Mouse (Mus musculus): Measurements from ENCODE around the gene Sigmar1. TPM values are rescaled to one million over a fixed set of nuclear protein-coding genes. Genes with fewer than 3 reads are reported as not detected.

The Sigmar1 gene
- polyA plus RNA-seq, 1 experiment: not detected

- Histone ChIP-seq H3K4me1 (ENCODE audit: control insufficient read depth, insufficient read depth, low read length) (peaks cover 11% of the 10 kb centered on the region), H3K27ac (ENCODE audit: insufficient read depth, low read depth, low read length) (no peak within 1 kb of the TSS), H3K4me3 (ENCODE audit: insufficient read depth, low read depth, low read length) (peak within 1 kb of the TSS; percentile 24)
- TF ChIP-seq CTCF (IDR thresholded peaks at IDR 0.05; ENCODE audit: insufficient read depth, low read depth, low read length) (no peak), POLR2A (IDR thresholded peaks at IDR 0.05; ENCODE audit: insufficient read depth, low read depth, low read length) (no peak)
- 1% methylated on average over 50 of the region's 50 CpGs for WGBS
These were observed 24.7 kb downstream of the Sigmar1 start, which contains the start of gene Arid3c for GRCm38 (mm10) chr4:41731052-41731765. Arid3c (minus strand) TSS chr4:41731142.

GRCm38 (mm10) chr4:41726826-41727621 is 28.9 kb downstream of the Sigmar1 start:
- 20% methylated on average over 20 of the region's 20 CpGs for WGBS
- H3K4me3 ChIP-seq (ENCODE audit: insufficient read depth, low read depth, low read length): no peak overlapping the region
- peaks cover 11% of the 10 kb centered on the region for H3K4me1 ChIP-seq (ENCODE audit: control insufficient read depth, insufficient read depth, low read length)
- TF ChIP-seq POLR2A (IDR thresholded peaks at IDR 0.05; ENCODE audit: insufficient read depth, low read depth, low read length): no peak
- H3K27ac ChIP-seq (ENCODE audit: insufficient read depth, low read depth, low read length): no peak overlapping the region

GRCm38 (mm10) chr4:41722918-41723351 is 33.0 kb downstream of the Sigmar1 start, which contains the start of gene Dctn3:
Dctn3 (minus strand) TSS chr4:41723170.
- peak; percentile 93 for TF ChIP-seq POLR2A (IDR thresholded peaks at IDR 0.05; ENCODE audit: insufficient read depth, low read depth, low read length)
- TF ChIP-seq CTCF (IDR thresholded peaks at IDR 0.05; ENCODE audit: insufficient read depth, low read depth, low read length): no peak
- Histone ChIP-seq H3K4me3 (ENCODE audit: insufficient read depth, low read depth, low read length) (peak within 1 kb of the TSS; percentile 65), H3K4me1 (ENCODE audit: control insufficient read depth, insufficient read depth, low read length) (peaks cover 4% of the 10 kb centered on the region; the same call in 1 of the 2 replicates), H3K27ac (ENCODE audit: insufficient read depth, low read depth, low read length) (no peak within 1 kb of the TSS; the same call in 1 of the 2 replicates)
- WGBS: under 1% methylated on average over 27 of the region's 27 CpGs

DNA sequence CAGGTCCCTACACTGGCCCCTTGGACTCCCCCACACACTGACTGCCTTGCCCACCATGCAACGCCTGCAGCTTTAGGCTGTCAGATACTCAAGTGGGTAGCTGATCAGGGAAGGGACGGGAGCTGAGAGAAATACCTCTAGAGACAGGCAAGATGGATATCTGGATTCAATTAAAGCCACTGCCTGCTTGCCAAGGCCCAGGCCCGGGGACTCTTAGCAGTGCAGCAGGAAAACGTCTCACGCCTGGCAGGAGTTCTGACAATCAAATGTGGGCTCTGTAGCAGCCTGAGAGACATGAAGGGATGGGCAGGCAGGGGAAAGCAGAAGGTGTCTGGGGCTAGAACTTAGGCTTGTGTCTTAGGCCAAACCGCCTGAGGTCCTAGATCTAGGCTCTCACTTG is 39.1 kb downstream of the Sigmar1 start:
- H3K27ac ChIP-seq (ENCODE audit: insufficient read depth, low read depth, low read length): no peak overlapping the region
- 69% methylated on average over 6 of the region's 6 CpGs for WGBS
- no peak for TF ChIP-seq CTCF (IDR thresholded peaks at IDR 0.05; ENCODE audit: insufficient read depth, low read depth, low read length)
- TF ChIP-seq POLR2A (IDR thresholded peaks at IDR 0.05; ENCODE audit: insufficient read depth, low read depth, low read length): no peak
- peaks cover 9% of the 10 kb centered on the region for H3K4me1 ChIP-seq (ENCODE audit: control insufficient read depth, insufficient read depth, low read length)
- no peak overlapping the region for H3K4me3 ChIP-seq (ENCODE audit: insufficient read depth, low read depth, low read length)

DNA sequence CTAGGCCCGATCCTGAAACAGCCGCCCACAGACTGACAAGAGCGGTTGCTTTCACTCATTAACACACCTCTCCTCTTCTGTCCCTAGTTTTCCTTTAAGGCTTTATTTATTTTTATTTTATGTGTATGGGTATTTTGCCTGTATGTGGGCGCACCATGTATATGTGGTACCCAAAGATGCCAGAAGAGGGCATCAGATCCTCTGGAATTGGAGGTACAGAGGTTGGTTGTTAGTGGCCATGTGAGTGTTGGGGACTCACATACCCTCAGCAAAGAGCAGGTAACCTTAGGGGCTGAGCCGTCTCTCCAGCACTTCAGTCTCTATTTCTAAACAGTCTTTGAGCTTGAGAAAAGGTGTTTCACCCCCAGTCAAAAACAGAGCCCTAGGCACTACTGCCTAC is 40.4 kb downstream of the Sigmar1 start:
- 73% methylated on average over 5 of the region's 5 CpGs for WGBS
- H3K27ac ChIP-seq (ENCODE audit: insufficient read depth, low read depth, low read length): no peak overlapping the region

DNA sequence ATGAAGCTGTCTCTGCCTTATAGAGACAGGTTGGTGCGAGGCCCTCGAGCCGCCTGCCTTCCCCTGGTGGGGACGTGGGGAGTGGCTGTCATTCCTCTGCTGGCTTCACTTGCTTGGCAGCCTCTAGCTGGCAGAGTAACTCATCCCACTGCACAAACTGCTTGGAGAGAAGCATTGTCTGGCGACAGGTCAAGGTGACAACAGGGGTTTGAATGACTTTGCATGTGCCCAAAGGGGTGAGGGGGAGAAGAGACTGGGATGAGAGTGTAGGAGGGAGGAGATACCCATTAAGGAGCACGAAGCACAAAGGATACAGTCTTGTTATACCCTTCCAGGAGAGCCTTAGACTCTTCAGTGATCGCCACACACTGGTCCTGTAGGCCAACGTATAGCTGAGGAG is 40.9 kb downstream of the Sigmar1 start:
- no peak overlapping the region for H3K27ac ChIP-seq (ENCODE audit: insufficient read depth, low read depth, low read length)
- WGBS: 67% methylated on average over 8 of the region's 8 CpGs
- H3K4me3 ChIP-seq (ENCODE audit: insufficient read depth, low read depth, low read length): no peak overlapping the region
- peaks cover 12% of the 10 kb centered on the region for H3K4me1 ChIP-seq (ENCODE audit: control insufficient read depth, insufficient read depth, low read length)
- no peak for TF ChIP-seq POLR2A (IDR thresholded peaks at IDR 0.05; ENCODE audit: insufficient read depth, low read depth, low read length)
- no peak for TF ChIP-seq CTCF (IDR thresholded peaks at IDR 0.05; ENCODE audit: insufficient read depth, low read depth, low read length)

More for the DNA sequence above, 40.4 kb downstream of the Sigmar1 start:
- TF ChIP-seq CTCF (IDR thresholded peaks at IDR 0.05; ENCODE audit: insufficient read depth, low read depth, low read length): no peak
- no peak for TF ChIP-seq POLR2A (IDR thresholded peaks at IDR 0.05; ENCODE audit: insufficient read depth, low read depth, low read length)
- Histone ChIP-seq H3K4me3 (ENCODE audit: insufficient read depth, low read depth, low read length) (no peak overlapping the region), H3K4me1 (ENCODE audit: control insufficient read depth, insufficient read depth, low read length) (peaks cover 12% of the 10 kb centered on the region)

DNA sequence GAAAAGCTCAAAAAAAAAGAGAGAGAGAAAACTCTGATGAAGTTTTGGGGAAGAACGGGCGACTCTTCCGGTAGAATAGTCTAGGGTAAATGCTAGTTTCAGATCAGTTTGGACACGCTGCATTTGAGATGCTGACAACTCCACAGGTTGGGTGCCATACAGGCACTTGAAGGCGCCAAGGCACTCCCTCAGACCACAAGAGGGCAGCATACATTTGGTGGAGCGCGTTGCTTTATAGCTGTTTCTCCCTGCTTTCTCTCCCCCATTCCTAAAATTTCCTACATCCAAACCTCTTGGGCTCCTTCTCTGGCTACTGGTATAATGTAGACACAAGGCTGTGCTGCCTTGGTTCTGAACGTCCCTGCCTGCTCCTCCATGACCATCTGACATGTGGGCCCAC is 41.7 kb downstream of the Sigmar1 start:
- WGBS: 7% methylated on average over 8 of the region's 8 CpGs
- peaks cover 12% of the 10 kb centered on the region for H3K4me1 ChIP-seq (ENCODE audit: control insufficient read depth, insufficient read depth, low read length)
- TF ChIP-seq CTCF (IDR thresholded peaks at IDR 0.05; ENCODE audit: insufficient read depth, low read depth, low read length) (peak; percentile 48; the same call in 1 of the 2 replicates), POLR2A (IDR thresholded peaks at IDR 0.05; ENCODE audit: insufficient read depth, low read depth, low read length) (no peak)
- no peak overlapping the region for H3K27ac ChIP-seq (ENCODE audit: insufficient read depth, low read depth, low read length)
- no peak overlapping the region for H3K4me3 ChIP-seq (ENCODE audit: insufficient read depth, low read depth, low read length)

DNA sequence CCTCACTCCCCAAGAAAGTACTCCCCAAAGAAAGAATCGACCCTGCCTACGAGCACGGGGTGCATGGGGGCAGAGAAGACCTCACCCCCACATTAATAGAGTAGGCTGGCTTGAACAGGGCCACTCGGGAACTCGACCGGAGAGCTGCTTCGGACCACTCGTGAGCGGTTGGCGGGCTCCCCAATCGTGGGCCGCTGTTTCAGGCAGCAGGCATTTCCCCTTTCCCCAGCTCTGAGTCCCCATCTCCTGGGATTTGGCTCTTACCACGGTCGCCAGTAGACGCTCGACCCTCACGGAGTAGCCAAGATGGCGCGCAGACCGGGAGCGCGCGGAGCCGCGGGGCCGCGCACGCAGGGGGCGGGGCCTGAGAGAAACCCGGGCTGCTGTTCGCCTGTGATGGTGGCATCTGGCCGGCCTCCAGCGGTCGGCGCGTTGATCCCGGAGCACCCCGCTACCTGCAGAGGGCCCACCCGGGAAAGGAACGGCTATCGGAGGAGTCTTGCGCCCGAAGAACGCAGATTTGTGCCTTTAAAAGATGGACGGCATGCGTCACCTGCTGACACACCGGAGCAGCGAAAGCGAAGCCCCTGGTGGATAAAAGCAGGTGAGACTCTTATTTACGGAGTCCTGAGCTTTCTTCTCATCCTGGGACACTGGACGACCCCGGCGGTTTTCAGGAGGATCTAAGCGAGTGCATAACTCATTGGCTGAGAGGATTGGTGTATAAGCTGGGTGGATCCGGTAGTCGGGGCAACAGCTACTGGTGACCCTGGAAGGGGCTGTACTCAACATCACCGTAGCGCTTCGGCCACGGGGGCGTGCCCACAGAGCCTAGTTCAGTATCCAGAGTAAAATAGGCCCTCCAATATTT is 42.5 kb downstream of the Sigmar1 start, which contains the start of gene Rpp25l:
Gene Rpp25l, minus strand, starts transcription at position 338 of the 871 bp plus-strand sequence.
- peak within 1 kb of the TSS; percentile 68 for H3K27ac ChIP-seq (ENCODE audit: insufficient read depth, low read depth, low read length)
- WGBS: under 1% methylated on average over 61 of the region's 61 CpGs

More for the DNA sequence above, 42.5 kb downstream of the Sigmar1 start, which contains the start of gene Rpp25l:
- H3K4me1 ChIP-seq (ENCODE audit: control insufficient read depth, insufficient read depth, low read length): peaks cover 12% of the 10 kb centered on the region
- peak within 1 kb of the TSS; percentile 94 for H3K4me3 ChIP-seq (ENCODE audit: insufficient read depth, low read depth, low read length)
- TF ChIP-seq CTCF (IDR thresholded peaks at IDR 0.05; ENCODE audit: insufficient read depth, low read depth, low read length) (peak; percentile 19; the same call in 1 of the 2 replicates), POLR2A (IDR thresholded peaks at IDR 0.05; ENCODE audit: insufficient read depth, low read depth, low read length) (peak; percentile 91)
